Mouse (Mus musculus) frontal cortex, adult (tissue): ENCODE results near the gene Urah.

Experiments used
- ATAC-seq: cut with Nextera tagmentation; 2 replicates; pipeline ENCODE4 v1.9.2; 2017; ENCODE audit warnings: mild to moderate bottlenecking, moderate library complexity, mixed read lengths; ENCODE audit not compliant: low TSS enrichment

Gene Urah

DNA sequence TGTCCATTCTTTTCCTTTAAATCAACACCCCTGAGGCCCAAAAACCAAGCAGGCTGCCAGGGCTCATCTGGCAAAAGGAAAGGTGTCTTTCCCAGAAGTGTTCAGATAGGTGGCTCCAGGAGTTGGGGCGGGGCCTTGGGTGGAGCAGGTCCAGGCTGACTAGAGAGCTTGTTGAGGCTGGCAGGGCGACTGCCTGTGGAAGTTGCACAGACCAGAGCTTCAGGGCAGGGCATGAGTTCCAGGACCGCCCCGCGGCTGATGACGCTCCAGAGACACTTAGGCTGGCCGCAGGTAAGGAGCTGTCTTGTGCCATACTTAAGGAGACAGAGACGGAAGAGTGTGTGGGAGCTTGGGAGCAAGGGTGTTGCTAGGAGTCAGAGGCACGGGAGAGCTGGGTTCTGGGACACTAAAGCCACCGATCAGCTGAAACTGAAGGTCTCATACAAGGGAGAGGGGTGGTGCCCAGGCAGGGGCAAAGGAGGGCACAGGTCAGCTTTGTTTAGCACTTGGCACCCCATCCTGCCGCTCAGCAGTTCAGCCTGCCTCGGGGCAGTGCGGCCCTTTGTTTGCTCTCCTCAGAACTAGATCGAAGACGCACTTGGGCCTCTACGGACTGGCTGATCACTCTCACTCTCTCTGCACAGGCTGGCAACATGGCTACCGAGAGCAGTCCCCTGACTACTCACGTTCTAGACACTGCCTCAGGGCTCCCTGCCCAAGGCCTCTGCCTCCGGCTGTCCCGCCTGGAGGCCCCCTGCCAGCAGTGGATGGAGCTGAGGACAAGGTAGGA lies at the start of gene Urah:
Urah (plus strand) TSS at position 51 of the 790 bp plus-strand sequence.
- no peak for ATAC-seq

DNA sequence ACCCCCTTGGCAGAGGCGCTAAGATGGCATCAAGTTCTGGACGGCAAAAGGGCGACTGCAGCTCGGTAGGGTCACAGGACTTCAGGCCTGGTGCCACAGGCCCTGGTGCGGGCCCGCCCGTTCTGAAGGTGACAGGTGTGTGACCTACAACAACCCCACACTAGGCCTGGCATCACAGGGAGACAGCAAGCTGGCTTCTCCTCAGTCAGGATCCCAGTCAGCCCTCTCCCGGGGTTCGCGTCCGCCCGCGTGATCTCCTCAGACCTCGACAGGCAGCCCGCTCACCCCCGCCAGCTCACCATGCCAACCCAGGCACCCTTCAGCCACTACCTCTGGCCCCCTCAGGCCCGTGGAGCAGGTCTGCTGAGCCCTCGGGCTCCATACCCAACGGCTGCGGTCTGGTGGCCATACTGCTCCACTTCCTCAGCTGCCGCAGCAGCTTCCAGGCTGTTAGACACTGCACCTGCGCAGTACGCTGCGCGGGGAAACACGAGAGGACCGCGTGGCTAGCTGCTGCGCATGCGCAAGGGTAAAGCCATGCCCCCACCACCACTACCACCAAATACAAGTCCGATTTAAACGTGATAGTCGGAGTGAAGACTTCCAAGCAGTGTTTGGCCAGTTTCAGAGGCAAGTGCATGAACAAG lies 47.3 kb upstream of the Urah start, which contains the start of gene Syce1:
Syce1 (minus strand) TSS at position 447 of the 647 bp plus-strand sequence.
- ATAC-seq = no peak

DNA sequence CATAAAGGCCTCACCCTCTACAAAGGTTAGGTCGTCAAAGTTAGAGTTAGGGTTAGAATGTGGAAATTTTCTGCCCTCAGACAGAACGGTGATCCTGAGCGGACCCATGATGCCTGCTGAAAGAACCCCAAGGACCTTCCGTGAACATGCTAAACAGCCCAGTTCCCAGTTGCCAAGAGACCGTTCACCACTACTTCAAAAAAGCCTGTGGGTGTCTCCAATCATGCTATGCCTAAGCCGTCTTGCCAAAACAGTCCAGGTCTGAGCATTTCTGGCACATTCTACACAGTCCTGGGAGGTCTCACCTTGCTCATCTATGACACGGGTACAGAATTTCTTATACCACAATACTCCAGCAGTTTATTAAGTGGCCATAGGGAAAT lies 46.8 kb upstream of the Urah start:
- ATAC-seq = no peak

DNA sequence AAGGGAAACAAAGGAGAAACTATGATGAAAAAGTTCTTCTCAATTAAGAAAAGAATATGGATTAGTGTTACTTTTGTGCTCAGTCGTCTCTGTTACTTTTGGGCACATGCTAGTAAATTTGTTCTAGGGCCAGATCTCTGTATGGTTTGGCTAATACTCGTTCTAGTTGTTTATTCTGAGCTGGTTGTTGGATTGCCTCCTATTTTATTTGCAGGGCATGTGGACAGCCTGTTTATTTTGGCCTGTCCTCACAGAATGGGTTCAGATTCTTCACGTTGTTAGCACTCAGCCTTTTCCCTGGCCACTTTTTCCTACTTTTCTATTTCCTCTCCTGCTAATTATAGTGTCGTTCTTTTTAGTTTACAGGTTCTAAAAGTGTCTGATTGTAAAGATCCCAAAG lies 41.3 kb upstream of the Urah start:
- no peak for ATAC-seq

DNA sequence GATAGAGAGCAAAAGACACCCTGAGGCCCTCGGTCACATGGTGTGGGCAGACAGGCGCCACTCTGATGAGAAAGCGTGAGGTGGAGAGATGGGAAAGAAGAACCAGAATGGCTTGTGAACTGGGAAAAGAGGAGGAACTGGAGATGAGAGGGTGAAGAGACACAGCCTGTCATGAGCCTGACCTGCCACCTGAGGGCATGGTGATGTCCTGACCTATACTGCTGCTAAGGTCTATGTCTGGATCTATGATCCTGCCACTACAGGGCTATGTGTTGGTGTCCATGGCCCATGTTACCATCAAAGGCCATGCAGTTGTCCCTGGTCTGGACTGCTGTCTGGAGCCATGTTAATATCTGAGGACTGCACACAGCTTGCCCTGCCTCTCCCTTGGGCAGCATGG lies 37.2 kb upstream of the Urah start:
- no peak for ATAC-seq

DNA sequence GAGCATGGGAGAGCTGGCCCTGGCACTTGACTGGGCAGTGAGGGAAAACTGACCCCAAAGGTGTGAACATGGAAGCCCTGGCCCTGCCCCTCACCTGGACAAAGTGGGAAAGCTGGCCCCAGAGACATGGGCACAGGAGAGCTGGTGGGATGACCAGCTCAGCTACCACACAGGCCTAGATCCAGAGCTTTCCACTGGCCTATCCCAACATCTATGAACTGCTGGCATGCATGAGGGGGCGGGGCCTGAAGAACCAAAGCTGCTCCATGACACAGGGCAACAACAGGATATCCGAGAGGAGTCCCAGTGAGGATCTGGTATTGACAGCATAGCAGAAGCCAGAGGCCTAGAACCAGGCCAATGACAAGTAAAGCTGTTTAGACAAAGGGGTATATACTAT lies 36.6 kb upstream of the Urah start:
- no peak for ATAC-seq

DNA sequence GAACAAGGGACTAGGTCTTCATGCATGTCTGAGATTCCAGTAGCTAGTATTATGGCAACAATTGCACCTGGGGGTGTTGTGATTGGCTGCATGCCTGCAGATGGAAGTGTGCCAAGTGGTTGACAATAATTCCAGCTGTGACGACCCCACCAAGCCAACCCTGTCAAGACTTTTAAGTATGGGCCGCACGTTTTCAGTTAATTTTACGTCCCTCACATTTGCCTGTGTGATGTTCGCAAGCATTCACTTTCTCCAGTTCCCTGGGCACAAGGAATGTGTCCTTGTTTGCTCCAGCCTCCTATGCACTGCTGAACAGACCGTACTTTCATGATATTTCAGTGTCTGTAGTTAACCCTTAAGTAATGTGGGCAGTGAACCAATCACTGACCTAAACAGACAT lies 32.2 kb upstream of the Urah start:
- ATAC-seq = no peak

DNA sequence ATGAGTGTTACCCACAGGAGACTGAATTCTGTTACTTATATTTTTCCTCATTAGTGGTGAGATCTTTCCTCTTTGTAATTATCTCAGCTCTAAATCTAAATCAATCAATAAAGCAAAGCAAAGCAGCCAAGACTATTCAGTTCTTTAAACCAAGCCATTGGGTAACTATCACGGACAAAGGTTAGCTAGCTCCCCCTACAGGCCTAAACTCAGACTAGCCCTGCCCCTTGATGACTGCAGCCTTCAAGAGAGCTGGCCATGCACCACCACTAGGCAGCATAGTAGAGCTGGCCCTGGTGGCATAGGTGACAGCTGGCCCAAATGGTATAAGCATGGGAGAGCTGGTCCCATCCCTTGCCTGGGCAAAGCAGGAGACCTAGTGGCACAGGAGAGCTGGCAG lies 29.1 kb upstream of the Urah start:
- ATAC-seq = peak; percentile 92

DNA sequence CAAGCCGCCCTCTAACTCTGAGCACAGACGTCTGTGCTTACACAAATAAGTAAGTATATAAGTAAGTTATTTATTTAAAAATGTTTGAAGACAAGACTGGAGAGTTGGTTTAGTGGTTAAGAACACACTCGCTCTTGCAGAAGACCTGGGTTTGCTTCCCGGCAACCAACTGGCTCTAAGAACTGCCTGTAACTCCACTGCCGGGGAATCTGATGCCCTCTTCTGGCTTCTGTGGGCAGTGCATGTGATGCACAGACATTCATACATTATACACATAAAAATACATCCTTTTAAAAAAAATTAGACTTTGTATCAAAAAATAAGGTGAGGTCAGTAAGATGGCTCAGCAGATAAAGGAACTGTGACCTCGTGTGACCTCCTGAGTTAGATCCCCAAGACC lies 24.3 kb upstream of the Urah start:
- no peak for ATAC-seq

DNA sequence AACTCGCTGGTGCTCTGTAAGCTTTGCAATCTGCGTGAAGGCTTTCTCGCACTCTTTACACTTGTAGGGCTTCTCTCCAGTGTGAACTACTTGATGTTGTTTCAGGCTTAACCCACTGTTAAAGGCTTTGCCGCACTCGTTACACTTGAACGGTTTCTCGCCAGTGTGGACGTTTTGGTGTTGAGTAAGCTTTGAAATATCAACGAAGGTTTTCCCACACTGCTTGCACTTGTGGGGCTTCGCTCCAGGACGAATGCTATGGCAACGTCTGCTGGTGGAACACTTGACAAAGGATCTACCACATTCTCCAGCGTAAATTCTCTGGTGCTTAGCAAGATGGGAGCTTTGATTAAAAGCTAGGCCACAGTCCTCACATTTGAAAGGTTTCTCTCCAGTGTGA lies 23.1 kb upstream of the Urah start:
- ATAC-seq = no peak

DNA sequence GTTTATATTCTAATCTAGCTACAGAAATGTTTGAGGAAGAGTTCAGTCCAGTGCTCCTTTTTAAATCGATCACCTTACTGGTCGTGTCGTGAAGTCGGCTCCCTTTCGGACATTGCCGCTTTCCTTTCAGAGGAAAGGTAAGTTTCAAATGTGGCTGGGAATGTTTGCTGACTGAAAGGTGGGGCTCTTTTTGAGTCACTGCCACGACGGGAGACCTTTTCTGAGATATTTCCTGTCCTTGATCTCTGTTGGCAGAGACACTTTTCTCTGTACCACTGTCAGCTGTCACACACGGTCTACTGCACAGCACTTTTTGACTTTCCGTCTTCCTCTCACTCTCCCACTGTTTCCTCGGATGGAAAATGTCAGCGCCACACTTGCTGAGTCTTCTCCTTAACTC lies 22.0 kb upstream of the Urah start:
- ATAC-seq = no peak

DNA sequence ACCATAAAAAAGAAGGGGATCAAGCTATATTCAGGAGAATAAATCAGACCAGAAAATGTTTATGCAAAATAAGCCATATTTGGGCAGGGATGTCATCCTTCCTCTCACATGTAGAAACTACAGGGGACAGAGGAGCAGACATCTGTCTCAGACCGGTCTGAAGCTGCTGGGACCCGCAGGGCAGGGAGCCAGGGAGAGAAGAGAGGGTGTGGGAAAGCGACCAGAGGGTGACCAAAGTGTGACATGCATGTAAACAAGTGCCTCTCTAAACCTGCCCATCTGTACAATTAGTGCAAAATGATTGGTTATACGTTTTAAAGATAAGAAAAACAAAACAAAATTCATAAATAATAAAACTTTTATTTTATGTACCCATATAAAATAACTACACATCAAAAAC lies 14.6 kb upstream of the Urah start:
- ATAC-seq = no peak

DNA sequence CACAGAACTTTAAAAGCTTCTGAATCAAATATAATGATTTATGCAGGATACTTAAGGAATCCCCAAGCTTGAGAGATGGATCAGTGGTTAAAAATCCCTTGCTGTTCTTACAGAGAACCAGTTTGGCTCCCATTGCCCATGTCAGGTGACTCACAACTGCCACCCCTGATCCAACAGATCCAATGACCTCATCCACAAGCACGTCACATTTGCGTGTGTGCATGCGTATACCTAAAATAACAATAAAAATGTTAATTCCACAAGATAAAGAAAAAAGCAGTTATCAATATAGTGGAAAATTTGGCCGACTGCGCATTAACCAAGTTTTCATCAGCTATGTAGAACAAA lies 13.5 kb upstream of the Urah start:
- ATAC-seq = peak; percentile 27; the same call in 1 of the 2 replicates

DNA sequence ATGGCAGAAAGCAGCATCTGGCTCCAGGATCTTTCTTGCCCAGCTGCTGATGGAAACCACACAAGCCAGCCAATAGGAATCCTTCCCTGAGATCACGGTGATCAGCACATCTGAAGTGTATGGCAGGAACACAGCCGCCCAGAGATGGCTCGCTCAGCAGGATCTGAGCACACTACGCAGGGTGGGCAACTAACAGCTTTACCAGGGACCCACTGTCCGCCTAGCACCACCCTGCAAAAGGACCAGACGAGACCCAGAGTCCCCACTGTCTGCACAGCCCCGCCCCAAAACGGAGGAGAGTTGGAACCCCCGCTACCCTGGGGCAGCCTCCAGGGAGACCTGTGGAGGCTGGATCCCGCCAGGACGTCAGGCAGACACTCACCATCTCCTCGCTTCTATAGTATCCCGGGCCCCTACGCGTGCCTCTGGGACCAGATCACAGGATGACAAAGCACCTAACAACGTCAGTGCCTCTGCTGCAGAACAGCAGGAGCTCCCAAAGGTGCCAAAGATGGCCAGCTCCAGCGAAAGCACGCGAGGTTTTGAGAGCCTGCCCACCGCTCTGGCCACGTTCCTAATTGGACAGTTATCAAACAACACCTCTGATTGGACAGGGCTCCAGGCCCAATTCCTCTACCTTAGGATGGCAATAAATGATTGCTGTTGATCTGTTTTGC lies 13.0 kb upstream of the Urah start, which contains the start of gene Zfp941:
Zfp941 (minus strand) TSS at position 526 of the 677 bp plus-strand sequence.
- ATAC-seq = peak; percentile 83

DNA sequence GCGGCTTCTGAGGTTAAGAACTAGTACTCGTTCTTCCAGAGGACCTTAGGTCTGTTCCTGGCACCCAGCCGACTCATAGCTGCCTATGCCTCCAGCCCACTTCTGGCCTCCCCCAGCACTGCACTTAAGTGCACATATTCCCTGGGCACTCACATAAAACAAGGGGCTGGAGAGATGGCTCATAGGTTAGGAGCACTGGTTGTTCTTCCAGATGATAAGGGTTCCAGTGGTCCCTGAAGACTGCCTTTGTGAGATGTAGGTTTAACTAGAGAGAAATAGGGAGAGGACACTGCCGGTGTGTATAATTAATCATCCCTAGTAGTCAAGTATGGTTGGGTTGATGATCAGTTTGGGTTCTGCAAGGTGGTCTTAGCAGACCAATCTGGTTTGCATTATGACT lies 12.1 kb upstream of the Urah start:
- ATAC-seq = no peak

DNA sequence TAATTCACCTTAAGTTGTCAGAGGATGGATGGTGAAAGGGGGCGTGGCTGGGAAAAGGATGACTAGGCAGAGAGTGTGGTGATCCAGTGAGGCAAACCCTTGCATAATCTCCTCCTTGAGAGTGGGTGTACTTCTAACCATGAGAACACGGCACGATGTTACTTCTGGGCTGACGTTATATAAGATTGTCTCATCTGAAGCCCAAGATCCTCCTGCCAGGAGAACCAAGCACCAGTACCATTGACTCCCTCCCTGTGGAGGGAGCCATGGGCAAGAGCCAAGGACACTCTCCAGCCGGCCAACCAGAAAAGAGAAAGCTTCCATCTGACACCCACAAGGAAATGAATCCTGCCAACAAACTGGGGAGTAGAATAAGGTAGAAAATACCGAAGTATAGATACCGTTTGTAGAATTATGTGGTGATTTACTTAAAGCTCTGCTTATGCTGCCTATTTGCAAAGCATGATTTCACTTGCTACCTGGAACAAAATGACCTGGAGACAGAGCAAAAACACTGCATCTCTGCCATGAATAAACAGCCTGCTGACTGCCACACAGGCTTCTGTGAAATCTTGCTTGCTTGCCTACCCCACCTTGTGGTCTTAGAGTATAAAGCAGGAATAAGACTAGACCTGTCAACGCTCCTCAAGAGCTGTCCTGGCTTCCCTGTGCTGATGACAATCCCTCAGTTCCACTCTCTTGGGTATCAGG lies 6.5 kb upstream of the Urah start:
- ATAC-seq = peak; percentile 96

DNA sequence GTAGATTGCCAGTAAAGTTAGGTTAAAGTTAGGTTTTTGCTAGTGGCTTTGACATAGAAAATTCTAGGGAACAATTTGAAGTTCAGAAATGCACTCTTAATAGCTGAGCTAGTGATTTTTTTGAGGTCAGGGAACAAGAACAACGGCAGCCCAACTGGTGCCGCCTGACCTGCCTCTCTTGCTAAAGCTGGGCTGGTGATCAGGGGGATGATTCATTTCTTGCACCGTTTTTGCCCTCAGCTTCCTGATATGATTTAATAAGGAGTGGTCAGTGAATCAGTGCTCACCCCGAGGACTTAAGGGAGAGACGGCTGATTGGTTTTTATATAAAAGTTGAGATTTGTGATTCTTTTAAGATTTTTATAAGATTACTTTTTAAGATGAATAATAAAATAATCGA lies 3.4 kb upstream of the Urah start:
- ATAC-seq = no peak

DNA sequence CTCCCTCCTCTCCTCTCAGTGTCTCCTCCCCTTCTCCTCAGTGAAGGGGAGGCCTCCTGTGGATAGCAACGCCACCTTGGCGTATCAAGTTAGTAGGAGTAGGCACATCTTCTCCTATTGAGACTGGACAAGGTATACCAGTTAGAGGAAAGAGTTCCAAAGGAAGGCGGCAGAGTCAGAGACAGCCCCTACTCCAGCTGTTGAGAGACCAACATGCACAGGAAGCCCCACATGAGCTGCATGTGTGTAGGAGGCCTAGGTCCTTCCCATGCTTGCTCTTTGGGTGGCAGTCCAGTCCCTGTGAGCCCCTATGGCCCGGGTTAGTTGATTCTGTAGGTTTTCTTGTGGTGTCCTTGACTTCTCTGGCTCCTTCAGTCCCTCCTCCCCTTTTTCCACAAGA lies 1.5 kb upstream of the Urah start:
- no peak for ATAC-seq

DNA sequence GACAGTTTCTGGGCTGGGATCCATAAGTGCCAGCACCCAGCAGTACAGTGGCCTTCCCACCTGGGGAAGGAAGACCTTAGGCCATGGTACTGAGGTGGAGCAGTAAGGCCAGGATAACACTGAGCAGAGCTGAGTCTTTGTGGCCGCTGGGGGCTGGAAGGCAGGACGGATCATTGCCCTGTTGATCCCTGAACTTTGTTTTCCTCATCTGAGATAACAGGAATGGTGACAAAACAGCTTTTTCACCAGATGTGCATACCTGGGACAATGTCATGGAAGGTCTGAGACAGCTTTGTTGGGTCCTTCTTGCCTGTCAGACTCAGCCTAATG lies 905 bp downstream of the Urah start:
- ATAC-seq = no peak

DNA sequence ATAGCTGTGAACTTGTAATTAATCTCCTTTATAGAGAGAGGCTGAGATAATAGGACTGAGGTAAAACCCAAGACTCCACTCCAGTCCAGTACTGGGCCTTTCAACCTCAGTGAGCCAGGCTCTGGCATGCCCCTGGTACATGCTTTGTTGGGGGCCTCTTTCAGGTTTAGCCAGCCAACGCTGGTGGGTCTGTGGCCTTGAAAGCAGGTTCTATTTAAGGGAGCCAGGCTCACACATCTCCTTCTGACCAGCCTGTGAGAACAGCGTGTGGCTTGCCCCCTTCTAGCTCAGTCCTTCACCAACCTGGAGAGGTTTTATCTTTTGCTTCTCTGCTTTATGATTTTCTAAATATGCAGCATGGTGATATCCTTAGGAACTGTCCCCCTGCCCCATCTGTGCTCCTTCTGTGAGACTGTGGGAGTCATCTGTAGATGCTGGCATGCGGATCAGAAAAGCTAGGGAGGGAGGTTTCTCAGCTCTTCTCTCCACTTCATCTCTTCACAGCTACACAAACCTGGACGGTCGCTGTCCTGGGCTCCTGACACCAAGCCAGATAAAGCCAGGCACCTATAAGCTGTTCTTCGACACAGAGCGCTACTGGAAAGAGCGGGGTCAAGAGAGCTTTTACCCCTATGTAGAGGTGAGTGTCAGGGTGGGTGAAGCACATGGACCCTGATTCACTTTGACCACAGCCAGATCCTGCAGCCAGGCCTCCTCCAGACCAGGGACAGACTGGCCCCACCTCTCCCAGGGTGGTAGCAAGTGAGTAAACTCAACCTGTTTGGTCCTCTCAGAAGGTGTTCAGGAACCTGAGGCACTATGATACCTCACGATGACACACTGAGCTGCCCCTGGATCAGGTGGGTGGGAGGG lies 1.7 kb downstream of the Urah start:
- peak; percentile 68 for ATAC-seq

DNA sequence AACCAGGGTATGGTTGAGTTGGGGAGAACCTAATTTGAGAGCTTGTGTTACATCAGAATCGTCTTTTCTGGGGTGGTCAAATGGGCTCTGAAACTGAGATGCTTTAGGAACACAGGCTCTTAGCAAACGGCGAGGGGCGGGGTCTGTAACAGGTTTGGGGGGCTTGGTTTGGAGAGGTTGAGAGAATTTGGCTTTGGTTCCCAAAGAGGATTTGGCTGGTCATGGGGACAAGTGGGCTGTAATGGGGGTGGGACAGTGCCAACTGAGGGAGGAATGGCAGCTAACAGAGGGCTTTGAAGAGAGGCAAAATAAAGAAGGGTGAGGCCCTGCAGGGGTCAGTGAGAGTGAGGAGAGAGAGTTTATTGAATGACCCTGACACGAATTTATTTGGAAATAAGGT lies 4.7 kb downstream of the Urah start:
- ATAC-seq = no peak
